Mouse (Mus musculus): ENCODE measurements around the gene Ccdc58.
"Not testable (repeated sequence)": the region's sequence is repeated elsewhere in the genome, so short reads cannot be mapped to it uniquely, and the experiment has no call there.

- not testable (repeated sequence) for TF ChIP-seq CTCF (IDR thresholded peaks at IDR 0.05; ENCODE audit: borderline replicate concordance, insufficient read depth, low read length); POLR2A (IDR thresholded peaks at IDR 0.05; ENCODE audit: low read depth, low read length)
Observed at GRCm38 (mm10) chr16:36111486-36111885, 40.0 kb downstream of the Ccdc58 start.
